Mouse (Mus musculus) bone marrow macrophage, adult 2 months (primary cell): Measurements from ENCODE around the gene Map4k3. TPM values are rescaled to one million over a fixed set of nuclear protein-coding genes. Genes with fewer than 3 reads are reported as not detected.

Experiments used
- H3K27ac ChIP-seq: 2 replicates; pipeline ENCODE4 v1.5.1; 2012; ENCODE audit warnings: low read depth, low read length; ENCODE audit not compliant: insufficient read depth
- H3K4me1 ChIP-seq: 2 replicates; pipeline ENCODE4 v1.6.1; 2012; ENCODE audit warnings: low read length; ENCODE audit not compliant: control insufficient read depth, insufficient read depth
- H3K4me3 ChIP-seq: 2 replicates; pipeline ENCODE4 v1.5.1; 2012; ENCODE audit warnings: mild to moderate bottlenecking, low read length, moderate library complexity; ENCODE audit not compliant: insufficient read depth
- CTCF ChIP-seq: IDR thresholded peaks from 2 replicates; pipeline ENCODE4 v1.5.1; 2012; ENCODE audit warnings: low read depth, mild to moderate bottlenecking, low read length, moderate library complexity
- POLR2A ChIP-seq: IDR thresholded peaks from 2 replicates; pipeline ENCODE4 v1.6.1; 2012; ENCODE audit warnings: mild to moderate bottlenecking, low read depth, low read length, borderline replicate concordance
- polyA plus RNA-seq: library from polyadenylated mRNA; stranded (reverse); fragments of >200 nt; gene quantifications from 2 replicates; pipeline ENCODE4 v1.2.4, GENCODE M21; 2012; ENCODE audit not compliant: missing spikeins, insufficient read depth, insufficient read length

Gene Map4k3
- polyA plus RNA-seq, 1 experiment, result 31.0 TPM

DNA sequence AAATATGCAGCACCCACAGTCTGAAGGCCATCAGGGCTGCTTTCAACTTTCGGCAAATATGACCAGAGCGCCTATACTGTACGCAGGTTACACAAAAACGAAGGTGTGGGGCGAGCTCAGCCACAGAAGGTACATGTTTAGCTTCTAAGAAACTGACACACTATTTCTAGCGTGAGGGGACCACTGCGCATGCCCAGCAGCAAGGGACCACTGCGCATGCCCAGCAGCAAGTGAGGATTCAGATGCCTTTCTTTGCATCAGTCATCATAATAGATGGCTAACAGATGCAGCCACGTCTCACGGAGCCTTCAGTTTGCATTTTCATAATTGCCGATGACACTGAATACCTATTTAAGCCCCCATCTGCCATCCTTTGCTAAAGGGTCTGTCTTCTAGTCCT, 39.6 kb downstream of the Map4k3 start:
- no peak for TF ChIP-seq CTCF
- no peak for TF ChIP-seq POLR2A

DNA sequence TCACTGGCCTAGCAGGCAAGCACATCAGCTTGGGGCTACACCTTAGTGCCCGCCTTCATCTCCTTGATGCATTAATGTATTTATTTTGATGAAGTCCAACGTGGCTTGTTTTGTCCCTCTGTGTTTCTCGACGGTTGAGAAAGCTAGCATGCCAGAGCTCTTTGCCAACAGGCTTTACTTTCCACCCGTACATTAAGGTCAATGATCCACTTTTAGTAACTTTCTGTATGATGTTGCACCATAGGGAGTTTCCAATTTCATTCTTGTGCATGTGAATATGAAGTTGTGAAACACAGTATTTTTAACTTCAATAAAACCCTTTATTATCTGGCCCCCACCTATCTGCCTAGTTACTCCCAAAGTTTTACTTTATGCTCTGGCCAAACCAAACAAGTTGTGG, 42.2 kb downstream of the Map4k3 start:
- H3K27ac ChIP-seq, result no peak overlapping the region
- TF ChIP-seq CTCF, result no peak
- TF ChIP-seq POLR2A, result no peak
- peaks cover 26% of the 10 kb centered on the region for H3K4me1 ChIP-seq
- H3K4me3 ChIP-seq, result no peak overlapping the region

More for the DNA sequence above, 39.6 kb downstream of the Map4k3 start:
- peaks cover 38% of the 10 kb centered on the region for H3K4me1 ChIP-seq
- no peak overlapping the region for H3K4me3 ChIP-seq
- no peak overlapping the region for H3K27ac ChIP-seq

DNA sequence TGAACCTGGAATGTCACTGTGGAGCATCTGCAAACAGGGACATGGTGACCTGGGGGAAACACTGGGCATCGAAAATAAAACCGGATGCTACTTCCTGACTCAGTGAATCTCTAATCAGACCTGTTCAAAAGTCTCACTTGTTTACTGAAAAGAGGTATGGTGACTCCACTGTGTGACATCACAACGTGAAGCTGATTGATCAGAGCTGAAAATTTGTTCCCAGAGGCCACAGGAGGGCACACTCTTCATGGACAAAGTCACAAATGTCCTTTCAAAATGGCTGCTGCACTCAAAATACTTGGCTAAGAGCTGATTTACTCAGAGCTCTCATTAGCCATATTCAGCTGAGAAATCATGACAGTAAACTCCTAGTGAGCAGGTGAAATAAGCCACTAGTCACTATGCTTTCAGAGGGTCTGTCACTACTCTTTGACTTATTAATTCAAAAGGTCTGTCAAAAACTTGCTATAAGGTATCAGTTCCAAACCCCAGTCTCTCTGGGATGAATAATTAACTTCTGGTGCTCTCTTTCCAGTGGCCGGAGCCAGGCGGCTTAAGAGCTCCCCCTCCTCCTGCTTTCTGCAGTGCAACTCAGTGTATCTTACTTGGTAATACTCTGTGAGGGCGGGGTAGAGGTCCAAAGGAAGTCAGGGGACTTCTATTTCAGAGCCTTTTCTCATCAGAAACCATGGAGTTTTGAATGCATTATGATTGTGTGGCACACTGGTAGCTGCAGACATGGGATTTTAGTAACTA, 44.3 kb downstream of the Map4k3 start:
- no peak overlapping the region for H3K27ac ChIP-seq
- no peak for TF ChIP-seq CTCF
- no peak for TF ChIP-seq POLR2A
- H3K4me1 ChIP-seq, result peaks cover 23% of the 10 kb centered on the region
- no peak overlapping the region for H3K4me3 ChIP-seq

DNA sequence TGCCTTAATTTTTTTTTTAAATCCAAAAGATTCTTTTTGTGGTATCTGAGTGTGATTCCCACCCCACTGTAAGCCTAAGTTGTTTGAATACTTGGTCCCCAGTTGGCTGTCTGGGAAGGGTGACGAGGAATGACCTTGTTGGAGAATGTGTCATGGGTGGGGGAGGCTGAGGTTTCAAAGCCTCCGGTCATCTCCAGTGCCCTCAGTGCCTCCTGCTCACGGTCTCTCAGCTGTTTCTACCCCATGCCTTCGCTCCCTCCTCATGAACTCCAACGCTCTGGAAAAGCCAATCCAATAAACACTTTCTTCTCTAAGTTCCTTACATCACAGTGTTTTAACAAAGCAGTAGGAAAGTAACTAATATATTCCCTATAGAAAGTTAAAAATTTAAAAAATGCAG, 45.2 kb downstream of the Map4k3 start:
- H3K4me3 ChIP-seq, result no peak overlapping the region
- TF ChIP-seq CTCF, result no peak
- no peak for TF ChIP-seq POLR2A
- peaks cover 23% of the 10 kb centered on the region for H3K4me1 ChIP-seq
- no peak overlapping the region for H3K27ac ChIP-seq

DNA sequence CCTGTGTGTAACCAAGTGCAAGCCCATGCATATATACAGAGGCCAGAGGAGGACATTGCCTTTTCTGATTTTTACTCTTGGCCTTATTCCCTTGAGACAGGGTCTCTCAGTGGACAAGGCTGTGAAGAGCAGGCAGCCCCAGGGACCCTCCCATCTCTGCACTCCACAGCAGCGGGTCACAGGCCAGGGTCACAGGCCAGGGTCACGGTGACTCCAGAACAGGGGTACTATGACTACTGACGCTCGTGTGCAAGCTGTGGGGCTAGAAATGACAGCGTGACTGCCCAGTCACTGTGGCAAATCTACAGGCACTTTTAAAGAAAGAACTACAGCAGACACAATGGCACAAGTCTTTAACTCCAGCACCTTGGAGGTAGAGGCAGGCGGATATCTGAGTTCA, 50.1 kb downstream of the Map4k3 start:
- Histone ChIP-seq H3K27ac (no peak overlapping the region), H3K4me1 (no peaks in the 10 kb centered on the region), H3K4me3 (no peak overlapping the region)
- TF ChIP-seq POLR2A, result no peak

DNA sequence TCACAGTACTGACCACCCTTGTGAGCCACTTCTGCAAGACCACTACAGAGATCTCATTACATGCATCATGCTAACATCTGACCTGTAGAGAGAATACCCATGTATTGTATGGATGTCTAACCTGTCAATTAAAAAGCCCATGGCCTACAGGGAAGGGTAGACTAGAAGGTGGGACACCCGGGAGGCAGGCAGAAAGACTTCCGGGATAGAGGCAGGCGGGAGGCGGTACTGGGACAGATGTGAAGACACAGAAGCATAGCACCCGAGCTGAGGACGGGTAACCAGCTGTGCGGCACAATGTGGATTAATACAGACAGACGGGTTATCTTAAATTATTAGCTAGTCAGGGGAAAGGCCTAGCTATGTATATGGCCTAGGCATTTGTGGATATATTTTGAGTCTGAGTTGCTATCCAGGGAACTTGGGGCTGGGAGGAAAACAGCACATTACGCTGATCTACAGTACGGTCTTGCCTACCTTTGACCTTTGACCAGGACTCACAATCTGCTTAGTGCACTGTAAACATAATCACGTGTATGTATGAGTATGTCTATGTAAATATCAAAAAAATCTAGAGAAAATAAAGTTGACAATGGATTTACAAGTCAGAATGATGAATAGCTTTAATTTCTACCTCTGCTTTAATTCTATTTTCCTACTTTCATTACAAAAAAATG, 51.3 kb downstream of the Map4k3 start:
- H3K27ac ChIP-seq, result no peak overlapping the region
- TF ChIP-seq CTCF (no peak), POLR2A (no peak)
- H3K4me3 ChIP-seq, result no peak overlapping the region
- H3K4me1 ChIP-seq, result no peaks in the 10 kb centered on the region

DNA sequence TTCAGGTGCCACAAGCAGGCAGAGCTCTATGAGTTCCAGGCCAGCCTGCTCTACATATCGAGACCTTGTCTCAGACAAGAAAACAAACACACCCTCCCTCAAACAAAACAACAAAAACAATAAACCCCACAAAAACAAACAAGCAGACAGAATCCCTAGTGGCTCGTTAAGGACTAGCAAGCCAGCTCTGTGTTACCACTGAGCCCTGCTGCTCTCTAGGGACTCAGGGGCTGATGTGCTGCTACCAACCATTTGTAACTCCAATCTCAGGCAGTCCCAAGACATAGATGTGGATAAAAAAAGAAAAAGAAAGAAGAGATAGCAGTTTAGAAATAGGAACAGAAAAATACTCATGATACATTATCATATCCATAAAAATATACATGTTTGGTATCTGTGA, 52.1 kb downstream of the Map4k3 start:
- no peaks in the 10 kb centered on the region for H3K4me1 ChIP-seq
- H3K4me3 ChIP-seq, result no peak overlapping the region
- TF ChIP-seq POLR2A, result no peak
- no peak for TF ChIP-seq CTCF
- H3K27ac ChIP-seq, result no peak overlapping the region

DNA sequence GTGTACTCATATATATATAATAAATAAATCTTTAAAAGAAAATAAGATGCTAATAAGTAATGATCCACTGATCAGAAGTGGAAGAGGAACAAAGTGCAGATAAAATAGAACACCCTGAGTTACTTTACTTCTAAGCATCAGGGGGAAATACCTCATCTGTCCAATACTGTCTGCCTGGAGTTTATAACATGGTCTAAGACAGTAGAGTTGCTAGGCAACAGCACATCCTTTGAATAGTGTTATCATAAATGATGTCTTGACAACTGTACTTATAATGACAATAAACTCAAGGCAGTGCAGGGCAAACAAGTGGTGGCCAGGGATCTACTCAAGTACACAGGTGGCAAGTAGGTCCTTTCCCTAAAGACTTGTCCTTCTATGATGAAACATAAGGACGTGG, 57.9 kb downstream of the Map4k3 start:
- Histone ChIP-seq H3K4me3 (no peak overlapping the region), H3K27ac (no peak overlapping the region), H3K4me1 (peaks cover 6% of the 10 kb centered on the region)
- TF ChIP-seq POLR2A, result no peak
- TF ChIP-seq CTCF, result no peak

DNA sequence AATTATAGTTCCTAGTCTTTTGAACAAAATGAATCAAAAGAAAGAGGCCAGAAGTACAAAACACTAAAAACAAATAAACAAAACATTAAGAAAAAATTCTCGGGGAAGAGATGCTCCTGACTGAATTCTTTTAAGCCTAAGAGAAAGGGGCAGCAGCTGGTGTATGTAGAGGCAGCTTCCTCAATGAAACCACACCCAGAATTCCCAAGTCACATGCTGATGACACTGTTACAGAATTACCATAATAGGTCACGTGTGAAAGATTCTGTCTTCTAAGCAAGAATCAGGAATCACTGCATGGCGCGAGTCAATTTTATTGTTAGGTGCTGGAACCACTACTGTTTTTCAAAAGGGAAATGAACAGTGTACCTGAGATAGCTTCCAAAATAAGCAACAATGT, 64.7 kb downstream of the Map4k3 start:
- no peak overlapping the region for H3K27ac ChIP-seq
- no peak overlapping the region for H3K4me3 ChIP-seq
- H3K4me1 ChIP-seq, result peaks cover 22% of the 10 kb centered on the region
- TF ChIP-seq CTCF, result no peak

DNA sequence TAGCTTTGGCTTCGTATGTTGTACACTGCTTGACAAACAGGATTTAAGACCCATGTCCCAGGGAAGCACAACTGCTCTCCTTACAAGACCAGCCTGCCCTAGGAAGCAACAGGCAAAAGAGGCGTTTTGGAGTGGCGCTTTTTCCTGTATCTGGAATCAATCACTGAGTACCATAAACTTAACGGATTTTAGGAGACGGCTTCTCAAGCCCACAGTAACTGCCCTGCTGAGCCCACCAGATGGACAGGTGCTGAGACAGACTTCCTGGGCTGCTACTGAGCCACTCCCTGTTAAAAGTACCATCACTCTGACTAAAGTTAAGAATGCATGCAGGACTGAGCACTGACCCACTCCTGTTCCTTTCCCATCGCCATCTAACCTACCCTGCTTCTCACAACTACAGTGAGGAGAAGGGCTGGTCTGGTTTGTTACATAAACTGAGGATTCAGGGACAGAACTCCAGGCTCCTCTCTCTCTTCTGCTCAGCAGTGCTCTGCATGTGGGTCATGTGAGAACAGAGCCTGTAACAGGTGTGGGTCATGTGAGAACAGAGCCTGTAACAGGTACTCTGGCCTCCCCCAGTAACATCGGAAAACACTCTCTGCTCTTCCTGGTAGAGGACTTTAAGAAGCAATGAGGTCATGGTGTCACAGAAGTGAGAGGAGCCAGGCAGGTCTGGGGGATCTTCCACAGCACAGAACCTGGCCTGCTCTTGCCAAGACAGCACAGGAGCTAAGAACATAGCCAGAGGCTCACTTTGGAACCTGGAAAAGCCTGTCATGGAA, 65.3 kb downstream of the Map4k3 start:
- Histone ChIP-seq H3K27ac (no peak overlapping the region), H3K4me1 (peaks cover 22% of the 10 kb centered on the region), H3K4me3 (no peak overlapping the region)
- TF ChIP-seq POLR2A (no peak), CTCF (no peak)
